Mouse (Mus musculus): ENCODE data around the gene Pgpep1.
A peak's percentile ranks its signal among the peaks of the same experiment; 100 is the strongest.

DNA sequence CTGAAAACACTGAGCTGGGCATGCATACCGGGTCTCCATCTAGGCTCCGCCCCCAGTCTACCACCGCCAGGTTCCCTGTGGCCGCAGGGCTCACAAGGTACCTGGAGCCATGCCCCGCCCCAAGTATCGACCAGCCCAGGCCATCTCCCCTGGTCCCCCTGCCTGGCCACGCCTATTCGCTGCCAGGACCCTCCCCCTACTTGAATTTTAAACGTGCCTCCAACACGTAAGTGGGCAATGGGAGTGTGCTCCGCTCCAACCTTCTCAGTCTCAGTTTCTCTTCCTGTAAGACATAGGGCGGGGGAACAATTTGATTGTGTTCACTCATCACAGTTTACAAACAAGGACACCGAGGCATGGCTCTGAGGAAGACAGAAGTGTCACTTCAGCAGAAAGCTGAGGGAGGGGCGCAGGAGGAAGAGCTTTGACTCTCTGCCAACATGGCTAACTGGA is at the start of gene Pgpep1:
- no peak for TF ChIP-seq CTCF (conservative IDR thresholded peaks at IDR 0.05 in 1 of 2, IDR thresholded peaks at IDR 0.05 in 1 of 2; ENCODE audit: low read depth in 2 of 2, low read length in 2 of 2)
- no peak for TF ChIP-seq RCOR1 (conservative IDR thresholded peaks at IDR 0.05; ENCODE audit: low read depth, low read length)
- TF ChIP-seq POLR2A (IDR thresholded peaks at IDR 0.05; ENCODE audit: low read depth, low read length) = 0 out of 2 replicates have a peak, but pooled peaks have one; percentile 21
- no peak for TF ChIP-seq ZNF384 (IDR thresholded peaks at IDR 0.05; ENCODE audit: low read depth, low read length)
- no peak for TF ChIP-seq JUN (IDR thresholded peaks at IDR 0.05; ENCODE audit: insufficient read depth, low read depth, low read length)
- no peak for TF ChIP-seq HCFC1 (IDR thresholded peaks at IDR 0.05; ENCODE audit: low read depth, low read length)
- TF ChIP-seq EP300 (IDR thresholded peaks at IDR 0.05; ENCODE audit: low read length) = no peak
- TF ChIP-seq MEF2A (IDR thresholded peaks at IDR 0.05; ENCODE audit: borderline replicate concordance, low read depth, low read length) = no peak
- TF ChIP-seq MAFK (IDR thresholded peaks at IDR 0.05; ENCODE audit: insufficient replicate concordance, low read length) = no peak
